Comparison of ENCODE assay signal across 8 mouse cellular contexts in the genomic region with DNA sequence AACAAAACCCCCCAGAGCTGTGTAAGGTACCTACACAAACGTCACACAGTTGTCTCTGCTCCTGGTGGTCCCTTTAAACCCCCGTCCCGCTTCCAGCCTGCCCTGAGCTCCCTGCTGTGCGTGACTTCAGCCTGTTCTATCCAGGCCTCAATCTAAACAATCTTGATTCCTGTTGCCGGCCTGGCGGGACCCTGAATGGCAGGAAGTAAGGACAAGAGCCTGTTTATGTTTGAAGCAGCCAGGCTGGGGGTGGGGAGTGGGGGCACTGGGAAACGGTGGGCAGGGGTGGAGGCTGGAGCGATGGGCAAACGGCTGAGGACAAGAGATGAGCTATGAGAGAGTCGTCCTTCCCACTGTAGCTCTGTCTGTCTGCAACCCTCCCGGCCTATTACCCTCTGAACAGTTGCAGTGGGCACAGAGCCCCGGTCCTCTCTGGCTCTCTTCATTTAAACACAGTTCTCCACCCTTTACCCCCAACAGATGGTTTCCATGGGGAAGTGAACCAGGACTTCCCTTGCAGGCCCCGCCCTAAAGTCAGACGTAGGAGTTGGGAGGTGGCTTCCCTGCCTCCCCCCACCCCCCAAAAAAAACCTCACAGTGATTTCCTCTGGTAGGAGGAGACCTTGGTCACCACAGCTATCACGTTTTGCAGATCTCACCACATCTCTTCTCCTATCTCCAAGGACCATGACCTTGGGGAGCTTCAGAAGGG. TPM values are rescaled to one million over a fixed set of nuclear protein-coding genes. Genes with fewer than 3 reads are reported as not detected.
DNase-seq lines count a peak whose midpoint lies in the region; ATAC-seq lines count a peak whose summit lies in the region.

No protein-coding gene starts in this region.

- H3K9ac ChIP-seq in forebrain, embryonic 12.5 days, result peak overlapping the region; percentile 22; the same call in 1 of the 2 replicates
- no peak overlapping the region for H3K9ac ChIP-seq in forebrain, embryonic 14.5 days (ENCODE audit: low read length)
- H3K9ac ChIP-seq in embryonic facial prominence, embryonic 13.5 days, result 0 out of 2 replicates have a peak overlapping the region, but pooled peaks have one; percentile 36
- peak overlapping the region; percentile 61 for H3K9ac ChIP-seq in intestine, embryonic 16.5 days (ENCODE audit: low read depth, low read length)
- no peak overlapping the region for H3K9ac ChIP-seq in neural tube, embryonic 15.5 days (replicated peaks)

- DNase-seq in forebrain, embryonic 14.5 days (ENCODE audit: low spot score), result no peak
- DNase-seq in 416B (ENCODE audit: low read depth), result peak; percentile 77
- no peak for DNase-seq in left cerebral cortex, adult 18-20 months (ENCODE audit: low spot score in 2 of 2)
- no peak for DNase-seq in layer of hippocampus, adult 9-10 months (ENCODE audit: low spot score)

- no peak overlapping the region for H3K4me2 ChIP-seq in forebrain, embryonic 12.5 days
- no peak overlapping the region for H3K4me2 ChIP-seq in forebrain, embryonic 14.5 days (ENCODE audit: low read length)
- H3K4me2 ChIP-seq in embryonic facial prominence, embryonic 13.5 days, result peak overlapping the region; percentile 45
- H3K4me2 ChIP-seq in intestine, embryonic 16.5 days (ENCODE audit: low read depth, low read length), result peak overlapping the region; percentile 46
- H3K4me2 ChIP-seq in neural tube, embryonic 15.5 days, result peak overlapping the region; percentile 32; the same call in 1 of the 2 replicates

- no peak for ATAC-seq in forebrain, embryonic 12.5 days (ENCODE audit: low FRiP score)
- ATAC-seq in forebrain, embryonic 14.5 days, result no peak
- ATAC-seq in embryonic facial prominence, embryonic 13.5 days (ENCODE audit: insufficient number of reproducible peaks, insufficient read depth, low FRiP score, low TSS enrichment, low read depth), result no peak
- ATAC-seq in intestine, embryonic 16.5 days, result peak; percentile 68
- ATAC-seq in neural tube, embryonic 15.5 days (ENCODE audit: low FRiP score), result no peak; the same call in 1 of the 2 replicates

- WGBS in forebrain, embryonic 12.5 days, result 24% methylated on average over 15 of the region's 15 CpGs
- 33% methylated on average over 15 of the region's 15 CpGs for WGBS in forebrain, embryonic 14.5 days
- 19% methylated on average over 15 of the region's 15 CpGs for WGBS in embryonic facial prominence, embryonic 13.5 days
- WGBS in intestine, embryonic 16.5 days, result 21% methylated on average over 15 of the region's 15 CpGs
- 28% methylated on average over 15 of the region's 15 CpGs for WGBS in neural tube, embryonic 15.5 days

- H3K4me1 ChIP-seq in forebrain, embryonic 12.5 days, result peaks cover 20% of the 10 kb centered on the region
- 0 out of 2 replicates have a peak, but pooled peaks cover 2% of the 10 kb centered on the region for H3K4me1 ChIP-seq in forebrain, embryonic 14.5 days (ENCODE audit: control insufficient read depth, insufficient read depth, low read length)
- peaks cover 47% of the 10 kb centered on the region for H3K4me1 ChIP-seq in embryonic facial prominence, embryonic 13.5 days
- peaks cover 49% of the 10 kb centered on the region for H3K4me1 ChIP-seq in intestine, embryonic 16.5 days (ENCODE audit: control insufficient read depth, insufficient read depth, low read length)
- H3K4me1 ChIP-seq in neural tube, embryonic 15.5 days, result peaks cover 17% of the 10 kb centered on the region

- 0 out of 2 replicates have a peak overlapping the region, but pooled peaks have one; percentile 15 for H3K27ac ChIP-seq in forebrain, embryonic 12.5 days
- H3K27ac ChIP-seq in forebrain, embryonic 14.5 days (ENCODE audit: low read depth, low read length), result no peak overlapping the region; the same call in 1 of the 2 replicates
- H3K27ac ChIP-seq in embryonic facial prominence, embryonic 13.5 days, result peak overlapping the region; percentile 44
- peak overlapping the region; percentile 89 for H3K27ac ChIP-seq in intestine, embryonic 16.5 days (ENCODE audit: low read length)
- peak overlapping the region; percentile 28; the same call in 1 of the 2 replicates for H3K27ac ChIP-seq in neural tube, embryonic 15.5 days (replicated peaks)

- H3K27me3 ChIP-seq in forebrain, embryonic 12.5 days, result peaks cover 40% of the 10 kb centered on the region
- H3K27me3 ChIP-seq in forebrain, embryonic 14.5 days (replicated peaks; ENCODE audit: control insufficient read depth, insufficient read depth, low read length), result peaks cover 10% of the 10 kb centered on the region
- peaks cover 13% of the 10 kb centered on the region for H3K27me3 ChIP-seq in embryonic facial prominence, embryonic 13.5 days
- no peaks in the 10 kb centered on the region for H3K27me3 ChIP-seq in intestine, embryonic 16.5 days (replicated peaks; ENCODE audit: control insufficient read depth, insufficient read depth, low read length)
- peaks cover 22% of the 10 kb centered on the region for H3K27me3 ChIP-seq in neural tube, embryonic 15.5 days (replicated peaks)

- no peak overlapping the region for H3K4me3 ChIP-seq in forebrain, embryonic 12.5 days (replicated peaks)
- H3K4me3 ChIP-seq in forebrain, embryonic 14.5 days (ENCODE audit: low read depth, low read length), result no peak overlapping the region
- peak overlapping the region; percentile 18 for H3K4me3 ChIP-seq in embryonic facial prominence, embryonic 13.5 days
- H3K4me3 ChIP-seq in intestine, embryonic 16.5 days (ENCODE audit: low read length), result peak overlapping the region; percentile 45
- no peak overlapping the region for H3K4me3 ChIP-seq in neural tube, embryonic 15.5 days (replicated peaks)

- no peaks in the 10 kb centered on the region for H3K9me3 ChIP-seq in forebrain, embryonic 12.5 days
- H3K9me3 ChIP-seq in forebrain, embryonic 14.5 days (replicated peaks; ENCODE audit: control insufficient read depth, low read length), result no peaks in the 10 kb centered on the region
- no peaks in the 10 kb centered on the region for H3K9me3 ChIP-seq in embryonic facial prominence, embryonic 13.5 days
- H3K9me3 ChIP-seq in intestine, embryonic 16.5 days (ENCODE audit: control insufficient read depth, low read length), result no peaks in the 10 kb centered on the region
- H3K9me3 ChIP-seq in neural tube, embryonic 15.5 days (replicated peaks), result no peaks in the 10 kb centered on the region

- H3K36me3 ChIP-seq in forebrain, embryonic 12.5 days (replicated peaks), result no peaks in the 10 kb centered on the region
- no peaks in the 10 kb centered on the region for H3K36me3 ChIP-seq in forebrain, embryonic 14.5 days (ENCODE audit: control insufficient read depth, insufficient read depth, low read length)
- H3K36me3 ChIP-seq in embryonic facial prominence, embryonic 13.5 days, result peaks cover 5% of the 10 kb centered on the region; the same call in 1 of the 2 replicates
- peaks cover 5% of the 10 kb centered on the region for H3K36me3 ChIP-seq in intestine, embryonic 16.5 days (ENCODE audit: control insufficient read depth, insufficient read depth, low read length)
- no peaks in the 10 kb centered on the region for H3K36me3 ChIP-seq in neural tube, embryonic 15.5 days

RNA-seq across cellular contexts. Expression of a gene that starts 5.8 kb away (rescaled TPM):
- 6.4 and 6.5 TPM in 2 replicates for polyA plus RNA-seq in forebrain, embryonic 12.5 days (2016; fragmentation: Nextera tagmentation; extraction: Ambion mirVana)
- 4.1 and 4.2 TPM in 2 replicates for polyA plus RNA-seq in forebrain, embryonic 14.5 days (2014; fragmentation: Nextera tagmentation; extraction: Ambion mirVana)
- 9.9 and 10.1 TPM in 2 replicates for polyA plus RNA-seq in embryonic facial prominence, embryonic 13.5 days (2015; fragmentation: Nextera tagmentation; extraction: Ambion mirVana)
- polyA plus RNA-seq in intestine, embryonic 16.5 days (2015; fragmentation: Nextera tagmentation; extraction: Ambion mirVana), result 31.2 and 31.9 TPM in 2 replicates
- polyA plus RNA-seq in neural tube, embryonic 15.5 days (2015; fragmentation: Nextera tagmentation; extraction: Ambion mirVana), result 9.5 and 12.6 TPM in 2 replicates
- total RNA-seq in left cerebral cortex, adult 18-20 months (2021), result 10 to 100 TPM; 12.1 to 14.2 TPM

RNA-seq across cellular contexts. Expression of a gene that starts 18.6 kb away (rescaled TPM):
- not detected in 2 replicates for polyA plus RNA-seq in forebrain, embryonic 12.5 days (2016; fragmentation: Nextera tagmentation; extraction: Ambion mirVana)
- not detected in 2 replicates for polyA plus RNA-seq in forebrain, embryonic 14.5 days (2014; fragmentation: Nextera tagmentation; extraction: Ambion mirVana)
- polyA plus RNA-seq in embryonic facial prominence, embryonic 13.5 days (2015; fragmentation: Nextera tagmentation; extraction: Ambion mirVana), result not detected in 2 replicates
- polyA plus RNA-seq in intestine, embryonic 16.5 days (2015; fragmentation: Nextera tagmentation; extraction: Ambion mirVana), result not detected in 2 replicates
- not detected in 2 replicates for polyA plus RNA-seq in neural tube, embryonic 15.5 days (2015; fragmentation: Nextera tagmentation; extraction: Ambion mirVana)
- not detected for total RNA-seq in left cerebral cortex, adult 18-20 months (2021)

RNA-seq across cellular contexts. Expression of a gene that starts 39.7 kb away (rescaled TPM):
- 14.5 and 18.4 TPM in 2 replicates for polyA plus RNA-seq in forebrain, embryonic 12.5 days (2016; fragmentation: Nextera tagmentation; extraction: Ambion mirVana)
- 24.7 and 33.5 TPM in 2 replicates for polyA plus RNA-seq in forebrain, embryonic 14.5 days (2014; fragmentation: Nextera tagmentation; extraction: Ambion mirVana)
- 8.0 TPM in 2 replicates for polyA plus RNA-seq in embryonic facial prominence, embryonic 13.5 days (2015; fragmentation: Nextera tagmentation; extraction: Ambion mirVana)
- 10.4 and 11.0 TPM in 2 replicates for polyA plus RNA-seq in intestine, embryonic 16.5 days (2015; fragmentation: Nextera tagmentation; extraction: Ambion mirVana)
- polyA plus RNA-seq in neural tube, embryonic 15.5 days (2015; fragmentation: Nextera tagmentation; extraction: Ambion mirVana), result 19.3 and 23.1 TPM in 2 replicates
- 100 to 1,000 TPM; 102 to 112 TPM for total RNA-seq in left cerebral cortex, adult 18-20 months (2021)

RNA-seq across cellular contexts. Expression of a gene that starts 55.8 kb away (rescaled TPM):
- polyA plus RNA-seq in forebrain, embryonic 12.5 days (2016; fragmentation: Nextera tagmentation; extraction: Ambion mirVana), result 0.21 and 0.22 TPM in 2 replicates
- 0.09 TPM in 1 of 2 replicates, not detected in the other for polyA plus RNA-seq in forebrain, embryonic 14.5 days (2014; fragmentation: Nextera tagmentation; extraction: Ambion mirVana)
- polyA plus RNA-seq in embryonic facial prominence, embryonic 13.5 days (2015; fragmentation: Nextera tagmentation; extraction: Ambion mirVana), result 0.21 and 0.28 TPM in 2 replicates
- polyA plus RNA-seq in intestine, embryonic 16.5 days (2015; fragmentation: Nextera tagmentation; extraction: Ambion mirVana), result 0.12 TPM in 2 replicates
- polyA plus RNA-seq in neural tube, embryonic 15.5 days (2015; fragmentation: Nextera tagmentation; extraction: Ambion mirVana), result 0.20 and 0.22 TPM in 2 replicates
- 1 to 10 TPM; 1.3 to 1.4 TPM for total RNA-seq in left cerebral cortex, adult 18-20 months (2021)

Comparison
In these comparisons a context has a peak if more than half of its experiments do, and no peak if none do; other contexts are left out.
1. H3K9ac ChIP-seq: peak in forebrain, embryonic 12.5 days (single experiment), embryonic facial prominence, embryonic 13.5 days (single experiment) and intestine, embryonic 16.5 days (single experiment); none in forebrain, embryonic 14.5 days (single experiment) and neural tube, embryonic 15.5 days (single experiment).
2. H3K4me2 ChIP-seq: peak in embryonic facial prominence, embryonic 13.5 days (single experiment), intestine, embryonic 16.5 days (single experiment) and neural tube, embryonic 15.5 days (single experiment); none in forebrain, embryonic 12.5 days (single experiment) and forebrain, embryonic 14.5 days (single experiment).
3. H3K4me3 ChIP-seq: peak in embryonic facial prominence, embryonic 13.5 days (single experiment) and intestine, embryonic 16.5 days (single experiment); none in forebrain, embryonic 12.5 days (single experiment), forebrain, embryonic 14.5 days (single experiment) and neural tube, embryonic 15.5 days (single experiment).